Mouse (Mus musculus) embryonic fibroblast, embryonic 13.5 days (primary cell): ENCODE data around the gene Il17rd. TPM values are rescaled to one million over a fixed set of nuclear protein-coding genes. Genes with fewer than 3 reads are reported as not detected.

Experiments
- H3K27ac ChIP-seq: 2 replicates; pipeline ENCODE4 v1.5.1; 2012; ENCODE audit warnings: low read length, control low read depth, inconsistent platforms; ENCODE audit not compliant: insufficient read depth
- H3K4me1 ChIP-seq: 2 replicates; pipeline ENCODE4 v1.6.1; 2011; ENCODE audit warnings: low read length; ENCODE audit not compliant: control insufficient read depth, insufficient read depth
- H3K4me3 ChIP-seq: 2 replicates; pipeline ENCODE4 v1.5.1; 2011; ENCODE audit warnings: mild to moderate bottlenecking, control low read depth, low read length; ENCODE audit not compliant: insufficient read depth
- CTCF ChIP-seq: IDR thresholded peaks from 2 replicates; pipeline ENCODE4 v1.5.1; 2011; ENCODE audit warnings: mild to moderate bottlenecking, control low read depth, low read length, moderate library complexity, borderline replicate concordance; ENCODE audit not compliant: insufficient read depth
- POLR2A ChIP-seq: IDR thresholded peaks from 2 replicates; pipeline ENCODE4 v1.6.1; 2011; ENCODE audit warnings: low read depth, mild to moderate bottlenecking, control low read depth, low read length, moderate library complexity
- polyA plus RNA-seq: library from polyadenylated mRNA; stranded (reverse); fragments of >200 nt; gene quantifications from 2 replicates; pipeline ENCODE4 v1.2.4, GENCODE M21; 2011; ENCODE audit warnings: low read depth; ENCODE audit not compliant: missing spikeins, insufficient read length

Gene Il17rd
- polyA plus RNA-seq, 1 experiment, result 19.3 TPM

GRCm38 (mm10) chr14:27044221-27044966 is 5.7 kb downstream of the Il17rd start:
- H3K27ac ChIP-seq, result peak overlapping the region; percentile 69
- H3K4me3 ChIP-seq, result no peak overlapping the region
- peaks cover 24% of the 10 kb centered on the region for H3K4me1 ChIP-seq
- TF ChIP-seq CTCF (no peak), POLR2A (0 out of 2 replicates have a peak, but pooled peaks have one; percentile 33)

GRCm38 (mm10) chr14:27044967-27045361 is 6.2 kb downstream of the Il17rd start:
- H3K27ac ChIP-seq, result peak overlapping the region; percentile 69
- H3K4me1 ChIP-seq, result peaks cover 24% of the 10 kb centered on the region
- TF ChIP-seq CTCF, result no peak
- TF ChIP-seq POLR2A, result no peak
- H3K4me3 ChIP-seq, result no peak overlapping the region

GRCm38 (mm10) chr14:27048231-27048956 is 9.7 kb downstream of the Il17rd start:
- H3K27ac ChIP-seq, result peak overlapping the region; percentile 9; the same call in 1 of the 2 replicates
- no peak overlapping the region for H3K4me3 ChIP-seq
- TF ChIP-seq CTCF, result no peak
- no peak for TF ChIP-seq POLR2A
- H3K4me1 ChIP-seq, result peaks cover 34% of the 10 kb centered on the region

GRCm38 (mm10) chr14:27050043-27050442 is 11.3 kb downstream of the Il17rd start:
- Histone ChIP-seq H3K4me3 (no peak overlapping the region), H3K27ac (peak overlapping the region; percentile 71; the same call in 1 of the 2 replicates), H3K4me1 (peaks cover 22% of the 10 kb centered on the region)
- TF ChIP-seq POLR2A (no peak), CTCF (no peak)

- Histone ChIP-seq H3K27ac (peak overlapping the region; percentile 71; the same call in 1 of the 2 replicates), H3K4me1 (peaks cover 19% of the 10 kb centered on the region), H3K4me3 (no peak overlapping the region)
- TF ChIP-seq CTCF (no peak), POLR2A (no peak)
Measured at GRCm38 (mm10) chr14:27050560-27051510, 12.1 kb downstream of the Il17rd start.

GRCm38 (mm10) chr14:27051511-27051895 is 12.8 kb downstream of the Il17rd start:
- Histone ChIP-seq H3K4me1 (peaks cover 17% of the 10 kb centered on the region), H3K27ac (peak overlapping the region; percentile 93), H3K4me3 (no peak overlapping the region)
- TF ChIP-seq CTCF (no peak), POLR2A (no peak)

- peaks cover 7% of the 10 kb centered on the region; the same call in 1 of the 2 replicates for H3K4me1 ChIP-seq
- TF ChIP-seq CTCF (no peak), POLR2A (no peak)
- no peak overlapping the region for H3K27ac ChIP-seq
- no peak overlapping the region for H3K4me3 ChIP-seq
Measured at GRCm38 (mm10) chr14:27058535-27059223, 19.9 kb downstream of the Il17rd start.

- TF ChIP-seq POLR2A (no peak), CTCF (no peak)
- H3K4me1 ChIP-seq, result peaks cover 7% of the 10 kb centered on the region; the same call in 1 of the 2 replicates
- H3K27ac ChIP-seq, result no peak overlapping the region
- H3K4me3 ChIP-seq, result no peak overlapping the region
Measured at GRCm38 (mm10) chr14:27059224-27059558, 20.4 kb downstream of the Il17rd start.

GRCm38 (mm10) chr14:27063338-27063737 is 24.6 kb downstream of the Il17rd start:
- H3K4me3 ChIP-seq, result no peak overlapping the region
- H3K4me1 ChIP-seq, result peaks cover 17% of the 10 kb centered on the region
- H3K27ac ChIP-seq, result no peak overlapping the region
- no peak for TF ChIP-seq POLR2A
- TF ChIP-seq CTCF, result no peak
